23 mouse cellular contexts compared by ENCODE assay signal in the genomic region with DNA sequence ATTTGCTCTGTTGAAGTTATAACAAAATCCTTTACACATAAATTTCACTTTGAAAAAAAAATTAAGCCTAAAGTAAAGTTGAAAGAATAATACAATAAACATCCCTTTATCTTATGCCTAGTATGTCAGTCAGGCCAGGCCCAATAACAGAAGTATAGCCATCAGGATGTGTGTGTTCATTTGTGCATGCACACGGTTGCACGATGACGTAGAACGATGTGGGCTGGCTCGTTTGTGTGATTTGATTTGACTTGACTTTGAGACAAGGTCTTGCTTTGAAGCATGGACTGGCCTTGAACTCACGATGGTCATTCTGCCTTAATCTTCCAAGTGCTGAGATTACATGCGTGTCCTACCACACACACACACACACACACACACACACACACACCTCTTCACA. TPM values are rescaled to one million over a fixed set of nuclear protein-coding genes. Genes with fewer than 3 reads are reported as not detected.
"Had no signal": no experiment of that assay in that cellular context is flagged by ENCODE, and none has a peak within 500 bp of the region (broad histone marks: within the 10 kb centered on the region; RNA-seq: fewer than 3 reads in every experiment).

No protein-coding gene starts in this region.

- H3K4me3 ChIP-seq: liver, embryonic 12.5 days; midbrain, embryonic 10.5 days; midbrain, embryonic 13.5 days; midbrain, embryonic 15.5 days; neural tube, embryonic 12.5 days; stomach, embryonic 15.5 days had no signal

- H3K4me2 ChIP-seq: liver, embryonic 12.5 days; lung, embryonic 14.5 days; midbrain, embryonic 13.5 days; midbrain, embryonic 15.5 days; neural tube, embryonic 12.5 days; stomach, embryonic 15.5 days had no signal

- ATAC-seq: liver, embryonic 12.5 days; midbrain, embryonic 13.5 days; midbrain, embryonic 15.5 days had no signal

- H3K27me3 ChIP-seq: liver, embryonic 12.5 days; midbrain, embryonic 13.5 days; midbrain, embryonic 15.5 days; neural tube, embryonic 12.5 days; stomach, embryonic 15.5 days had no signal

- H3K36me3 ChIP-seq: liver, embryonic 12.5 days; midbrain, embryonic 10.5 days; midbrain, embryonic 13.5 days; midbrain, embryonic 15.5 days; neural tube, embryonic 12.5 days; stomach, embryonic 15.5 days had no signal

- H3K9ac ChIP-seq: liver, embryonic 12.5 days; liver, embryonic 14.5 days; lung, embryonic 14.5 days; midbrain, embryonic 13.5 days; midbrain, embryonic 15.5 days; neural tube, embryonic 12.5 days; stomach, embryonic 15.5 days had no signal

- H3K27ac ChIP-seq: liver, embryonic 12.5 days; liver, embryonic 14.5 days; midbrain, embryonic 10.5 days; midbrain, embryonic 13.5 days; midbrain, embryonic 15.5 days; neural tube, embryonic 12.5 days; stomach, embryonic 15.5 days; stomach, postnatal 0 days had no signal

- H3K4me1 ChIP-seq: liver, embryonic 12.5 days; midbrain, embryonic 10.5 days; midbrain, embryonic 13.5 days; midbrain, embryonic 15.5 days; neural tube, embryonic 12.5 days; stomach, embryonic 15.5 days had no signal

- DNase-seq: lung, adult 18-20 months; lung, embryonic 14.5 days; lung, postnatal 14 days; lung, postnatal 36 days; retina, postnatal 1 day; right cerebral cortex, adult 18-20 months; right cerebral cortex, postnatal 25 days; right cerebral cortex, postnatal 4 days; spleen, adult 18-20 months; thymus, adult 2 months; thymus, postnatal 25 days; thymus, postnatal 4 days had no signal

- H3K9me3 ChIP-seq: liver, embryonic 12.5 days; midbrain, embryonic 10.5 days; midbrain, embryonic 13.5 days; midbrain, embryonic 15.5 days; neural tube, embryonic 12.5 days; stomach, embryonic 15.5 days had no signal

RNA-seq across cellular contexts. Expression of a gene that starts 12.4 kb away (rescaled TPM):
- total RNA-seq: midbrain, postnatal 0 days had no signal

RNA-seq across cellular contexts. Expression of a gene that starts 16.7 kb away (rescaled TPM):
- total RNA-seq: midbrain, postnatal 0 days had no signal
- polyA plus RNA-seq: liver, embryonic 12.5 days; lung, embryonic 14.5 days; midbrain, embryonic 10.5 days; midbrain, embryonic 13.5 days; midbrain, embryonic 15.5 days; midbrain, postnatal 0 days; neural tube, embryonic 12.5 days; neural tube, embryonic 14.5 days; stomach, embryonic 15.5 days; stomach, postnatal 0 days; testis, adult 2 months had no signal
